Mouse (Mus musculus) erythroblast, embryonic 14.5 days (primary cell): Measurements from ENCODE around the gene Dgkb.

Experiments
- GATA1 ChIP-seq: IDR thresholded peaks from 2 replicates; pipeline ENCODE4 v1.6.1; 2012; ENCODE audit warnings: low read length, inconsistent platforms, mixed read lengths
- TAL1 ChIP-seq: IDR thresholded peaks from 3 replicates; pipeline ENCODE4 v1.6.1; 2012; ENCODE audit warnings: low read length, inconsistent platforms, mixed read lengths

DNA sequence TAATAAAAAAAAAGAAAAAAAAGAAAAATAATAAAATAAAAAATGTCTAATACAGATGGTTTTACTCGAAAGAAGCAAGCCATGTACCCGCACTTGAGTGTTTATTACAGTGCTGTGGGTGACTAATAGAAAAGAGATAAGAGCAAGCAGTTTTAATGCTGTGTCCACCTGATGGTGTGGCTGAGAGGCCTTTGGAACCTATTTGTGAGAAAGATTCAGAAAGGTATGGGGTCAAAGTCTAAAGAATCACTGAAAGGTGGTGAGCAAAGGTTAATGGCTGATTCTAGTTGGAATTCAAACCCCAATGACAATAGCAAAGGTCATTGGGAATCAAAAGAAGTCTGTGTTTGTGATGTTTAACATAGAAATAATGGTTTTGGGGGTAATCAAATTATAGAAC, 124.6 kb downstream of the Dgkb start:
- TF ChIP-seq TAL1 = no peak
- no peak for TF ChIP-seq GATA1
